Mouse (Mus musculus) gastrocnemius, adult 8-10 months (tissue): ENCODE measurements around the gene AI413582. TPM values are rescaled to one million over a fixed set of nuclear protein-coding genes. Genes with fewer than 3 reads are reported as not detected.

Source experiments
- DNase-seq, 2 experiments: peaks; one replicate each; pipeline ENCODE4 v3.0.0; 2022; ENCODE audit warnings: low spot score in 2 of 2
- total RNA-seq, 4 experiments: library from RNA; stranded (reverse); gene quantifications; 2 replicates each; pipeline ENCODE4 v1.2.4; 2022

AI413582 gene
- total RNA-seq, 4 experiments from 2014 or later, result 1.7 to 3.9 (median 2.8) TPM

- DNase-seq, result no peak
Measured at GRCm38 (mm10) chr17:27518700-27519595, 46.6 kb downstream of the AI413582 start.

- DNase-seq, result no peak
Measured at GRCm38 (mm10) chr17:27518296-27518695, 47.3 kb downstream of the AI413582 start.

GRCm38 (mm10) chr17:27513916-27514762, 51.4 kb downstream of the AI413582 start:
- DNase-seq, result no peak

Other genes starting within 250 kb of the AI413582 start
- gene Grm4, start 44.4 kb downstream of the AI413582 start, total RNA-seq, result under 1 TPM in 1 of 4 experiments, not detected in 3; 0.11 TPM
- 10 to 100 TPM; 27.6 to 34.9 (median 31.9) TPM for gene Hmga1, start 9.3 kb downstream of the AI413582 start, total RNA-seq
- gene Nudt3, start 57.7 kb upstream of the AI413582 start, total RNA-seq, result 100 to 1,000 TPM; 260 to 347 (median 290) TPM
- 1 to 10 TPM in 2 of 4 experiments, not detected in 2; 1.5 to 2.2 TPM for gene RPS10-NUDT3, start 69.5 kb upstream of the AI413582 start, total RNA-seq
- 100 to 1,000 TPM; 332 to 455 (median 370) TPM for gene Rps10, start 70.9 kb upstream of the AI413582 start, total RNA-seq
- under 1 TPM in 2 of 4 experiments, not detected in 2; 0.15 to 0.51 TPM for gene Pacsin1, start 89.8 kb upstream of the AI413582 start, total RNA-seq
- gene Spdef, start 163.2 kb upstream of the AI413582 start, total RNA-seq, result not detected